Mouse (Mus musculus) neural tube, embryonic 12.5 days (tissue): Measurements from ENCODE around the gene Gkn3. TPM values are rescaled to one million over a fixed set of nuclear protein-coding genes. Genes with fewer than 3 reads are reported as not detected.
A peak's percentile ranks its signal among the peaks of the same experiment; 100 is the strongest.

Source experiments
- ATAC-seq: fragments of 200-750 bp; cut with Nextera tagmentation; 2 replicates; pipeline ENCODE4 v1.8.0; 2017; ENCODE audit warnings: low read depth, mild to moderate bottlenecking, moderate TSS enrichment, moderate library complexity; ENCODE audit not compliant: low FRiP score
- H3K27ac ChIP-seq: fragments of 300-500 bp; sonication (generic); 2 replicates; pipeline ENCODE4 v1.5.1; 2016
- H3K27me3 ChIP-seq: fragments of 300-500 bp; sonication (generic); replicated peaks from 2 replicates; pipeline ENCODE4 v1.6.1; 2016; ENCODE audit warnings: mild to moderate bottlenecking
- H3K36me3 ChIP-seq: fragments of 300-500 bp; sonication (generic); 2 replicates; pipeline ENCODE4 v1.6.1; 2016; ENCODE audit warnings: mild to moderate bottlenecking
- H3K4me1 ChIP-seq: fragments of 300-500 bp; sonication (generic); 2 replicates; pipeline ENCODE4 v1.6.1; 2016
- H3K4me2 ChIP-seq: fragments of 300-500 bp; sonication (generic); replicated peaks from 2 replicates; pipeline ENCODE4 v1.6.1; 2016; ENCODE audit warnings: mild to moderate bottlenecking
- H3K4me3 ChIP-seq: fragments of 300-500 bp; sonication (generic); 2 replicates; pipeline ENCODE4 v1.5.1; 2016
- H3K9ac ChIP-seq: fragments of 300-500 bp; sonication (generic); 2 replicates; pipeline ENCODE4 v1.6.1; 2016; ENCODE audit warnings: mild to moderate bottlenecking
- H3K9me3 ChIP-seq: fragments of 300-500 bp; sonication (generic); 2 replicates; pipeline ENCODE4 v1.6.1; 2016; ENCODE audit warnings: mild to moderate bottlenecking
- WGBS: fragments of 180-500 bp; shearing (Covaris S2); methylation state at CpG from one replicate; pipeline ENCODE4 v1.1.7; 2016; 5-methylcytosine and 5-hydroxymethylcytosine counted together
- polyA plus RNA-seq: library from polyadenylated mRNA; unstranded; fragments of >200 nt; fragmentation: Nextera tagmentation; extraction: Ambion mirVana; gene quantifications from 2 replicates; pipeline ENCODE4 v1.2.1, GENCODE M21; 2016

Gkn3 gene
- polyA plus RNA-seq: not detected in 2 replicates

DNA sequence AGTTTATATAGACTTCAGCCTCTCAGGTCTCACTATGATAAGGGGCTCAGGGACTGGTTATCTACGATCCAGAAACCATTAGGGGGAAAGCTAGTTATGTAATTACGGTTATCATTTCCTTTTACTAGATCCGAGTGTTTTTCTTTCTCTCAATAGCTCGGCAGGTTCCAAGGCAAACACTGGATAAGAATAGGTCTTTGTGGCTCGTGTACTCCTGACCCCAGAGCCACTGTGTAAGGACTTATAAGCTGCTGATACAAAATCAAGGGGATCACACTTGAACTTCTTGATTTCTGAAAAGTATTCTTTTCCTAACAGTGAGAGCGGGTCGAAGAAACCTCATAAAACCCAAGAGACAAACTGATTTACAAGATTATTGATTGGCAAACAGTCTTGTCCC lies at the start of gene Gkn3:
Gene Gkn3 (minus strand): TSS at position 59 of the 400 bp plus-strand sequence.
- H3K36me3 ChIP-seq: no peaks in the 10 kb centered on the region
- 68% methylated on average over 7 of the region's 7 CpGs for WGBS
- H3K4me2 ChIP-seq: no peak within 1 kb of the TSS
- no peak within 1 kb of the TSS for H3K4me3 ChIP-seq
- H3K27ac ChIP-seq: no peak within 1 kb of the TSS
- H3K9ac ChIP-seq: no peak within 1 kb of the TSS
- no peaks in the 10 kb centered on the region for H3K27me3 ChIP-seq
- H3K9me3 ChIP-seq: no peaks in the 10 kb centered on the region
- ATAC-seq: no peak
- peaks cover 4% of the 10 kb centered on the region; the same call in 1 of the 2 replicates for H3K4me1 ChIP-seq

GRCm38 (mm10) chr6:87436745-87437144 lies 48.0 kb upstream of the Gkn3 start:
- H3K4me3 ChIP-seq: no peak overlapping the region
- WGBS: 95% methylated on average over 8 of the region's 8 CpGs
- H3K4me2 ChIP-seq: no peak overlapping the region
- ATAC-seq: no peak
- no peak overlapping the region for H3K27ac ChIP-seq
- no peak overlapping the region for H3K9ac ChIP-seq
- H3K27me3 ChIP-seq: no peaks in the 10 kb centered on the region
- H3K4me1 ChIP-seq: no peaks in the 10 kb centered on the region
- no peaks in the 10 kb centered on the region for H3K9me3 ChIP-seq
- no peaks in the 10 kb centered on the region for H3K36me3 ChIP-seq

DNA sequence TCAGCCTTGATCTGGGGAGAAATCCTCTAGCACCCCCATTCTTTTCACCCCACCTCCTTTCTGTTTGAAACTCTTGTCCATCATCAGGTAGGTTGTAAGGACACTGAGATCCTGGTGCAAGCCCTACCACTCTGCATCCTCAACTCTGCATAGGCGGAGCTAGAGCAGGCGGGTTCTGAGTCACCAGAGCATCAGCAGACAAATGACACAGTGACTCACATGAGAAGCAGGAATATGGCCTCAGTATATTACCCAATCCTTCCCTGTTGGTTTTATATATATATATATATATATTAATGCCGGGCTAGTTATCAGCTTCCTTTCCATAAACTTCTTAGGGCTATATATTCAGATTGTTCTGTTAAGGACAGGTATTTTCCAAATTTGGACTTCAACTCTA lies 47.1 kb upstream of the Gkn3 start:
- H3K9me3 ChIP-seq: no peaks in the 10 kb centered on the region
- no peak overlapping the region for H3K27ac ChIP-seq
- no peak overlapping the region for H3K4me3 ChIP-seq
- no peaks in the 10 kb centered on the region for H3K4me1 ChIP-seq
- 95% methylated on average over 3 of the region's 3 CpGs for WGBS
- ATAC-seq: no peak
- no peaks in the 10 kb centered on the region for H3K27me3 ChIP-seq
- H3K36me3 ChIP-seq: no peaks in the 10 kb centered on the region
- H3K4me2 ChIP-seq: no peak overlapping the region
- no peak overlapping the region for H3K9ac ChIP-seq

- WGBS: 82% methylated on average over 7 of the region's 7 CpGs
These were observed 39.8 kb upstream of the Gkn3 start, which contains the start of gene Bmp10 for GRCm38 (mm10) chr6:87428487-87429044. TSS of gene Bmp10 (plus strand) at chr6:87428994.

DNA sequence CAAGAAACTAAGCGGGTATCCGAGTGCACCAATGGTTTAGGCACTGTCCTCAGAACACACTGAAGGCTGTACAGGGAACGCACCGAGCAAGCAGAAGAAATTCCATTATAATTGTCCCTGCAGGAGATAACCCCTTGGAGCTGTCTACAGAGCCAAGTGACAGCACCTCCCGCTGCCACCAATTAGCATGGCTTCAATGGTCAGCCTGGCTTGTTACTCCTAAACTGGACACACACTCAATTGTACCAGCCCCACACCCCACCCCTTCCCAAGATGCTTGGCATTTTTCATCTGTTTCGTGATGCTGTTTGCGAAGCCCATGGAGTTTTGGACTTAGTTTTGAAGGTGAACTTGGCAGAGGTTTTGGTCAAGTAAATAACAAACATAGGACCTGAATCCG lies 38.9 kb upstream of the Gkn3 start:
- no peak for ATAC-seq

More at GRCm38 (mm10) chr6:87428487-87429044, 39.8 kb upstream of the Gkn3 start, which contains the start of gene Bmp10:
- H3K9me3 ChIP-seq: no peaks in the 10 kb centered on the region
- no peak within 1 kb of the TSS for H3K4me2 ChIP-seq
- no peaks in the 10 kb centered on the region for H3K4me1 ChIP-seq
- H3K27me3 ChIP-seq: no peaks in the 10 kb centered on the region
- H3K36me3 ChIP-seq: no peaks in the 10 kb centered on the region
- H3K4me3 ChIP-seq: no peak within 1 kb of the TSS
- no peak within 1 kb of the TSS for H3K27ac ChIP-seq
- H3K9ac ChIP-seq: no peak within 1 kb of the TSS
- no peak for ATAC-seq

GRCm38 (mm10) chr6:87426954-87427353 lies 38.2 kb upstream of the Gkn3 start:
- no peaks in the 10 kb centered on the region for H3K9me3 ChIP-seq
- H3K4me1 ChIP-seq: no peaks in the 10 kb centered on the region
- no peak overlapping the region for H3K4me3 ChIP-seq
- no peak overlapping the region for H3K4me2 ChIP-seq
- WGBS: 80% methylated on average over 5 of the region's 5 CpGs
- H3K9ac ChIP-seq: no peak overlapping the region
- H3K27me3 ChIP-seq: no peaks in the 10 kb centered on the region
- ATAC-seq: no peak
- H3K27ac ChIP-seq: no peak overlapping the region
- H3K36me3 ChIP-seq: no peaks in the 10 kb centered on the region

More for the DNA sequence above, 38.9 kb upstream of the Gkn3 start:
- 68% methylated on average over 8 of the region's 8 CpGs for WGBS
- no peaks in the 10 kb centered on the region for H3K9me3 ChIP-seq
- H3K4me1 ChIP-seq: no peaks in the 10 kb centered on the region
- no peaks in the 10 kb centered on the region for H3K36me3 ChIP-seq
- no peak overlapping the region for H3K4me2 ChIP-seq
- no peak overlapping the region for H3K9ac ChIP-seq
- no peaks in the 10 kb centered on the region for H3K27me3 ChIP-seq
- H3K4me3 ChIP-seq: no peak overlapping the region
- H3K27ac ChIP-seq: no peak overlapping the region

GRCm38 (mm10) chr6:87424037-87424816 lies 35.5 kb upstream of the Gkn3 start:
- ATAC-seq: no peak
- Histone ChIP-seq H3K9ac (no peak overlapping the region), H3K36me3 (no peaks in the 10 kb centered on the region), H3K9me3 (no peaks in the 10 kb centered on the region), H3K4me3 (no peak overlapping the region), H3K27ac (no peak overlapping the region), H3K27me3 (no peaks in the 10 kb centered on the region), H3K4me1 (no peaks in the 10 kb centered on the region), H3K4me2 (no peak overlapping the region)
- 64% methylated on average over 19 of the region's 19 CpGs for WGBS

DNA sequence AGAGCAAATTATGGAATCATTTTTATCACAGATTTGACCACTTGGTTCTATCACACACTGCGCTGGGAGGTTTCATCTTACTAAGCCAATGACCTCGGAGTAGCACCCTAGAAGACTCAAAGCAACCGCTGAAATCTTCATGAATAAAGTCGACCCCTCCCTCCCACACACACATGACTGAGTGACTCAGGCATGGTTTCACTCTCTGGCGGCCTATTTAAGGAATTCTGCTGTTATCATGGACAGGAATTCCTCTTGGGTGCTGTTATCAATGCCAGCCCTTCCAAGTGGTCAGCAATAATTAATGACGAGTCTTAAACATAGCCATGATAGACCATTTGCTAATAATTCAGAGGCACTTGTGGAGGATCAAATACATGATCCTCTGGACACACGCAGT lies 33.6 kb upstream of the Gkn3 start:
- H3K4me3 ChIP-seq: no peak overlapping the region
- WGBS: 87% methylated on average over 7 of the region's 7 CpGs

GRCm38 (mm10) chr6:87412011-87412410 lies 23.3 kb upstream of the Gkn3 start:
- no peak overlapping the region for H3K27ac ChIP-seq
- WGBS: 24% methylated on average over 3 of the region's 3 CpGs
- H3K9ac ChIP-seq: no peak overlapping the region
- no peaks in the 10 kb centered on the region for H3K36me3 ChIP-seq
- 0 out of 2 replicates have a peak, but pooled peaks have one; percentile 37 for ATAC-seq
- H3K27me3 ChIP-seq: no peaks in the 10 kb centered on the region
- H3K4me1 ChIP-seq: peaks cover 4% of the 10 kb centered on the region; the same call in 1 of the 2 replicates
- no peak overlapping the region for H3K4me3 ChIP-seq
- no peak overlapping the region for H3K4me2 ChIP-seq
- no peaks in the 10 kb centered on the region for H3K9me3 ChIP-seq

More for the DNA sequence above, 33.6 kb upstream of the Gkn3 start:
- H3K4me1 ChIP-seq: no peaks in the 10 kb centered on the region
- no peak for ATAC-seq
- H3K36me3 ChIP-seq: no peaks in the 10 kb centered on the region
- no peak overlapping the region for H3K4me2 ChIP-seq
- H3K9me3 ChIP-seq: no peaks in the 10 kb centered on the region
- no peak overlapping the region for H3K9ac ChIP-seq
- no peak overlapping the region for H3K27ac ChIP-seq
- no peaks in the 10 kb centered on the region for H3K27me3 ChIP-seq

GRCm38 (mm10) chr6:87401456-87401855 lies 12.7 kb upstream of the Gkn3 start:
- Histone ChIP-seq H3K4me1 (no peaks in the 10 kb centered on the region), H3K27me3 (no peaks in the 10 kb centered on the region), H3K9me3 (no peaks in the 10 kb centered on the region), H3K27ac (no peak overlapping the region), H3K4me3 (no peak overlapping the region), H3K9ac (no peak overlapping the region), H3K4me2 (no peak overlapping the region), H3K36me3 (no peaks in the 10 kb centered on the region)
- no peak for ATAC-seq
- 79% methylated on average over 6 of the region's 6 CpGs for WGBS

GRCm38 (mm10) chr6:87399886-87400566 lies 11.3 kb upstream of the Gkn3 start:
- WGBS: 63% methylated on average over 4 of the region's 4 CpGs
- Histone ChIP-seq H3K9me3 (no peaks in the 10 kb centered on the region), H3K27me3 (no peaks in the 10 kb centered on the region), H3K27ac (no peak overlapping the region), H3K4me1 (no peaks in the 10 kb centered on the region), H3K4me3 (no peak overlapping the region), H3K9ac (no peak overlapping the region), H3K4me2 (no peak overlapping the region), H3K36me3 (no peaks in the 10 kb centered on the region)
- no peak for ATAC-seq

DNA sequence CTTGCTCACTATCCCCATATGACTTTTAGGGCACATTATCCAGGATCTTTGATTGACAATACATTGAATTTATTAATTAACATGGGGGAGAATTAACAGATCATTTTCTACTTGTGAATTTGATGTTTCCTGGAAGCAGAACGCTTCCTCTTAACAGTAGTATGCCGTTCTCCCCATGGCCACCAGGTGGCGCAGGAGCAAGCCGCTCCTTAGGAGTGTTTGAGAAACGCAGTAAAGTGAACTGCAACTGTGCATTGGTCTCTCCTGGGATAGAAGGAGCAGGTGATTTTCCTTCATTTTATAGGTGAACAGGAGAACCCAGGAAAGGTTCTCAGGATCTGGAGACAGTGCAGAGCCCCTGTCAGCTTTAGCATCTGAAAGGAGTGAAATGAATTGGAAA lies 10.4 kb upstream of the Gkn3 start:
- WGBS: 1% methylated on average over 5 of the region's 5 CpGs
- H3K36me3 ChIP-seq: no peaks in the 10 kb centered on the region
- H3K9me3 ChIP-seq: no peaks in the 10 kb centered on the region
- no peak overlapping the region for H3K27ac ChIP-seq
- no peak overlapping the region for H3K4me2 ChIP-seq
- ATAC-seq: no peak
- H3K27me3 ChIP-seq: no peaks in the 10 kb centered on the region
- no peak overlapping the region for H3K4me3 ChIP-seq
- H3K4me1 ChIP-seq: no peaks in the 10 kb centered on the region
- H3K9ac ChIP-seq: no peak overlapping the region
